Mouse (Mus musculus): ENCODE results near the gene Prkca. TPM values are rescaled to one million over a fixed set of nuclear protein-coding genes. Genes with fewer than 3 reads are reported as not detected.

The Prkca gene
- polyA plus RNA-seq, 1 experiment: 5.4 TPM

- H3K4me3 ChIP-seq (ENCODE audit: insufficient read depth, low read depth, low read length): no peak overlapping the region
- peaks cover 10% of the 10 kb centered on the region; the same call in 1 of the 2 replicates for H3K4me1 ChIP-seq (ENCODE audit: control insufficient read depth, insufficient read depth, low read length)
- TF ChIP-seq POLR2A (IDR thresholded peaks at IDR 0.05; ENCODE audit: low read depth, low read length) (no peak), CTCF (conservative IDR thresholded peaks at IDR 0.05; ENCODE audit: insufficient read depth, insufficient read length, low read depth, low read length) (no peak)
- 84% methylated on average over 3 of the region's 3 CpGs for WGBS
- H3K27me3 ChIP-seq (replicated peaks; ENCODE audit: control insufficient read depth, insufficient read depth, low read length): no peaks in the 10 kb centered on the region
- H3K36me3 ChIP-seq (ENCODE audit: control insufficient read depth, insufficient read depth, low read length): no peaks in the 10 kb centered on the region
- no peak overlapping the region for H3K27ac ChIP-seq (ENCODE audit: insufficient read depth, low read depth, low read length)
- no peak for DNase-seq
Measured at GRCm38 (mm10) chr11:108263406-108263805, 80.3 kb downstream of the Prkca start.

GRCm38 (mm10) chr11:108261751-108262160 is 82.0 kb downstream of the Prkca start:
- H3K36me3 ChIP-seq (ENCODE audit: control insufficient read depth, insufficient read depth, low read length): no peaks in the 10 kb centered on the region
- 57% methylated on average over 7 of the region's 7 CpGs for WGBS
- H3K27ac ChIP-seq (ENCODE audit: insufficient read depth, low read depth, low read length): no peak overlapping the region
- no peak for DNase-seq
- H3K27me3 ChIP-seq (replicated peaks; ENCODE audit: control insufficient read depth, insufficient read depth, low read length): no peaks in the 10 kb centered on the region
- H3K4me1 ChIP-seq (ENCODE audit: control insufficient read depth, insufficient read depth, low read length): peaks cover 4% of the 10 kb centered on the region; the same call in 1 of the 2 replicates
- H3K4me3 ChIP-seq (ENCODE audit: insufficient read depth, low read depth, low read length): no peak overlapping the region
- no peak for TF ChIP-seq CTCF (conservative IDR thresholded peaks at IDR 0.05; ENCODE audit: insufficient read depth, insufficient read length, low read depth, low read length)
- TF ChIP-seq POLR2A (IDR thresholded peaks at IDR 0.05; ENCODE audit: low read depth, low read length): no peak

GRCm38 (mm10) chr11:108260775-108261517 is 82.8 kb downstream of the Prkca start:
- Histone ChIP-seq H3K27ac (ENCODE audit: insufficient read depth, low read depth, low read length) (no peak overlapping the region), H3K36me3 (ENCODE audit: control insufficient read depth, insufficient read depth, low read length) (no peaks in the 10 kb centered on the region), H3K27me3 (replicated peaks; ENCODE audit: control insufficient read depth, insufficient read depth, low read length) (no peaks in the 10 kb centered on the region), H3K4me3 (ENCODE audit: insufficient read depth, low read depth, low read length) (no peak overlapping the region), H3K4me1 (ENCODE audit: control insufficient read depth, insufficient read depth, low read length) (peaks cover 4% of the 10 kb centered on the region; the same call in 1 of the 2 replicates)
- TF ChIP-seq POLR2A (IDR thresholded peaks at IDR 0.05; ENCODE audit: low read depth, low read length) (no peak), CTCF (conservative IDR thresholded peaks at IDR 0.05; ENCODE audit: insufficient read depth, insufficient read length, low read depth, low read length) (no peak)
- no peak for DNase-seq
- WGBS: 76% methylated on average over 6 of the region's 6 CpGs

- no peak overlapping the region for H3K27ac ChIP-seq (ENCODE audit: insufficient read depth, low read depth, low read length)
- H3K4me1 ChIP-seq (ENCODE audit: control insufficient read depth, insufficient read depth, low read length): peaks cover 3% of the 10 kb centered on the region; the same call in 1 of the 2 replicates
- no peak for DNase-seq
- no peaks in the 10 kb centered on the region for H3K27me3 ChIP-seq (replicated peaks; ENCODE audit: control insufficient read depth, insufficient read depth, low read length)
- H3K36me3 ChIP-seq (ENCODE audit: control insufficient read depth, insufficient read depth, low read length): no peaks in the 10 kb centered on the region
- H3K4me3 ChIP-seq (ENCODE audit: insufficient read depth, low read depth, low read length): no peak overlapping the region
- TF ChIP-seq POLR2A (IDR thresholded peaks at IDR 0.05; ENCODE audit: low read depth, low read length) (no peak), CTCF (conservative IDR thresholded peaks at IDR 0.05; ENCODE audit: insufficient read depth, insufficient read length, low read depth, low read length) (no peak)
- WGBS: 56% methylated on average over 4 of the region's 4 CpGs
Measured at GRCm38 (mm10) chr11:108259391-108259790, 84.3 kb downstream of the Prkca start.

GRCm38 (mm10) chr11:108258811-108259266 is 84.9 kb downstream of the Prkca start:
- Histone ChIP-seq H3K4me3 (ENCODE audit: insufficient read depth, low read depth, low read length) (no peak overlapping the region), H3K4me1 (ENCODE audit: control insufficient read depth, insufficient read depth, low read length) (peaks cover 5% of the 10 kb centered on the region; the same call in 1 of the 2 replicates), H3K27ac (ENCODE audit: insufficient read depth, low read depth, low read length) (no peak overlapping the region), H3K36me3 (ENCODE audit: control insufficient read depth, insufficient read depth, low read length) (no peaks in the 10 kb centered on the region), H3K27me3 (replicated peaks; ENCODE audit: control insufficient read depth, insufficient read depth, low read length) (no peaks in the 10 kb centered on the region)
- peak; percentile 60 for DNase-seq
- TF ChIP-seq POLR2A (IDR thresholded peaks at IDR 0.05; ENCODE audit: low read depth, low read length) (no peak), CTCF (conservative IDR thresholded peaks at IDR 0.05; ENCODE audit: insufficient read depth, insufficient read length, low read depth, low read length) (no peak)
- WGBS: 55% methylated on average over 5 of the region's 5 CpGs

- Histone ChIP-seq H3K36me3 (ENCODE audit: control insufficient read depth, insufficient read depth, low read length) (no peaks in the 10 kb centered on the region), H3K4me3 (ENCODE audit: insufficient read depth, low read depth, low read length) (no peak overlapping the region), H3K27me3 (replicated peaks; ENCODE audit: control insufficient read depth, insufficient read depth, low read length) (no peaks in the 10 kb centered on the region), H3K4me1 (ENCODE audit: control insufficient read depth, insufficient read depth, low read length) (peaks cover 5% of the 10 kb centered on the region; the same call in 1 of the 2 replicates), H3K27ac (ENCODE audit: insufficient read depth, low read depth, low read length) (no peak overlapping the region)
- 78% methylated on average over 8 of the region's 8 CpGs for WGBS
- peak; percentile 28 for DNase-seq
- TF ChIP-seq CTCF (conservative IDR thresholded peaks at IDR 0.05; ENCODE audit: insufficient read depth, insufficient read length, low read depth, low read length) (no peak), POLR2A (IDR thresholded peaks at IDR 0.05; ENCODE audit: low read depth, low read length) (no peak)
Measured at GRCm38 (mm10) chr11:108257921-108258320, 85.8 kb downstream of the Prkca start.

GRCm38 (mm10) chr11:108254681-108255080 is 89.0 kb downstream of the Prkca start:
- TF ChIP-seq POLR2A (IDR thresholded peaks at IDR 0.05; ENCODE audit: low read depth, low read length) (no peak), CTCF (conservative IDR thresholded peaks at IDR 0.05; ENCODE audit: insufficient read depth, insufficient read length, low read depth, low read length) (no peak)
- H3K36me3 ChIP-seq (ENCODE audit: control insufficient read depth, insufficient read depth, low read length): no peaks in the 10 kb centered on the region
- no peak overlapping the region for H3K4me3 ChIP-seq (ENCODE audit: insufficient read depth, low read depth, low read length)
- no peak overlapping the region; the same call in 1 of the 2 replicates for H3K27ac ChIP-seq (ENCODE audit: insufficient read depth, low read depth, low read length)
- H3K4me1 ChIP-seq (ENCODE audit: control insufficient read depth, insufficient read depth, low read length): peaks cover 5% of the 10 kb centered on the region; the same call in 1 of the 2 replicates
- no peaks in the 10 kb centered on the region for H3K27me3 ChIP-seq (replicated peaks; ENCODE audit: control insufficient read depth, insufficient read depth, low read length)
- DNase-seq: peak; percentile 90
- WGBS: 13% methylated on average over 5 of the region's 5 CpGs
